Mouse (Mus musculus) adrenal gland, adult 8-10 months (tissue): ENCODE data around the gene F2. TPM values are rescaled to one million over a fixed set of nuclear protein-coding genes. Genes with fewer than 3 reads are reported as not detected.
"Not testable (repeated sequence)": the region's sequence is repeated elsewhere in the genome, so short reads cannot be mapped to it uniquely, and the experiment has no call there.

Experiments used
- DNase-seq: peaks from one replicate; pipeline ENCODE4 v3.0.0; 2022
- total RNA-seq, 4 experiments: library from RNA; stranded (reverse); gene quantifications; 2 replicates each; pipeline ENCODE4 v1.2.4; 2022

The F2 gene
- total RNA-seq, 4 experiments from 2014 or later = 0.18 to 0.51 (median 0.46) TPM; not detected in 1

- DNase-seq = no peak
These were observed 9.6 kb upstream of the F2 start for GRCm38 (mm10) chr2:91645811-91646210.

- no peak for DNase-seq
These were observed 9.1 kb upstream of the F2 start for GRCm38 (mm10) chr2:91645354-91645753.

GRCm38 (mm10) chr2:91644021-91644420 lies 7.8 kb upstream of the F2 start:
- no peak for DNase-seq

DNA sequence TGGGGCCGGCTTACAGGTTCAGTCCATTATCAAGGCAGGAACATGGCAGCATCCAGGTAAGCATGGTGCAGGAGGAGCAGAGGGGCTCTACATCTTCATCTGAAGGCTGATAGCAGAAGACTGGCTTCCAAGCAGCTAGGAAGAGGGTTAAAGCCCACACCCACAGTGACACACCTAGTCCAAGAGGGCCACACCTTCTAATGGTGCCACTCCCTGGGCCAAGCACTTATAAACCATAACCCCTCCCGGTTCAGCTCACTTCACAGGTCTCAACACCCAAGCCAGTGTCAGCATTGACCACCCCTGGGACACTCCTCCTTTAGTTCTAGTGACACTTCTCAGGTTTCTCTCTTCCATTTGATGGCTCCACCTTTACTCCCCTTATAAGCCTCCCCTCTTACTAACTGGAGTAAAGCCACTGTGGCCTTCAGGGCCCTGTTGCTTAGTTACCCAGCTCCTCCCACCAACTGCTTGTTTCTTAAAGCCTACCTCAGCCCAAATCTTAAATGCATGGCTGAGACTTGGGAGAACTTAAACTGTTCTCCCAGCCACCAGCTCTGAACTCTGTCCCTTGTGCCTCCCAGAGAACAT lies 6.7 kb upstream of the F2 start:
- DNase-seq = no peak

- no peak for DNase-seq
These were observed 2.7 kb upstream of the F2 start for GRCm38 (mm10) chr2:91638931-91639330.

DNA sequence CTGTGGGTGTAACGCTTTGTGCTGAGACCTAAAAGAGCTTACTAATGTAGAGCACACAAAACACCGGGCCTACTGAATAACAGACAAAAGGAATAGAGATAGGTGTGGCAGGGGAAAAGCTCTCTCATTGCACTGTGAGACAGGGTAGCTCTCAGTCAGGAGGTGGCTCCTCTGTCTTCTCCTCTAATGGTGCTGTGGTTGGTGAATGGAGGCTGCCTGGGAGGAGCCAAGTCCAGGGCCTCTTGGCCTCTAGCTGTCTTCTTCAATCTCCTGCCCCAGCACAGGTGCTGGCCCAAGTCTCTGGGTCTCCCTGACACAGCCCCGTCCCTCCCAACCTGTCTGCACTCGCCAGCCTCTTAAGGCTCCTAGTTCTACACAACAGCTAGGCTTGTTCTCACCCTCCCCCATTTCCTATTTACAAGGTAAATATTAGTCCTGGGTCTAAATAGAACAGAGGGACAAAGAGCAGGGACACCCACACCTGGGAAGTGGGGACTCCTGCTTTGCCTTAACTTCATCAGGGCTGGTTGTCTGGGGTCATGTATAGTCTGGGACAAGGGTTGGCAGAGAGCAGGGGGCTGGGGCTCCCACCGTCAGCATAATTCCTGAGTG lies 619 bp upstream of the F2 start:
- no peak for DNase-seq

DNA sequence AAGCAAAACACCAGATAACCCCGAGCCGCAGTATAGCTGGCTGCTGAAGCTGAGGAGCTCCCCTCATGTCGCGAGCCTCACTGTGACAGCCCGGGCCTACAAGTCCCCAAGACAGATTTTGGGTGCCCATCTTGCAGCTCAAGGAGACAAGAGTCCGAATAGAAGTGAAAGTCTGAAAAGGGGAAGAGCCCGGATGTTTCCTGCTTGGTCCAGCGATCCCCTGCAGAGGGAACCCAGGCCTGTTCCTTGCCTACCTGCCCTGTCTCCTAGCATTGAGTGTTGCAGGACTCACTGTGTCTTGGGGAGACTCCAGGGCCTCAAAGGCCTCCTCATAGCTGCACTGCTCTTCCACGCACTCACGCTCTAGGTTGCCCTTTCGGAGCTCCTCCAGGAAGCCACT lies 728 bp downstream of the F2 start:
- no peak for DNase-seq

- no peak for DNase-seq
These were observed 1.4 kb downstream of the F2 start for GRCm38 (mm10) chr2:91634841-91635240.

DNA sequence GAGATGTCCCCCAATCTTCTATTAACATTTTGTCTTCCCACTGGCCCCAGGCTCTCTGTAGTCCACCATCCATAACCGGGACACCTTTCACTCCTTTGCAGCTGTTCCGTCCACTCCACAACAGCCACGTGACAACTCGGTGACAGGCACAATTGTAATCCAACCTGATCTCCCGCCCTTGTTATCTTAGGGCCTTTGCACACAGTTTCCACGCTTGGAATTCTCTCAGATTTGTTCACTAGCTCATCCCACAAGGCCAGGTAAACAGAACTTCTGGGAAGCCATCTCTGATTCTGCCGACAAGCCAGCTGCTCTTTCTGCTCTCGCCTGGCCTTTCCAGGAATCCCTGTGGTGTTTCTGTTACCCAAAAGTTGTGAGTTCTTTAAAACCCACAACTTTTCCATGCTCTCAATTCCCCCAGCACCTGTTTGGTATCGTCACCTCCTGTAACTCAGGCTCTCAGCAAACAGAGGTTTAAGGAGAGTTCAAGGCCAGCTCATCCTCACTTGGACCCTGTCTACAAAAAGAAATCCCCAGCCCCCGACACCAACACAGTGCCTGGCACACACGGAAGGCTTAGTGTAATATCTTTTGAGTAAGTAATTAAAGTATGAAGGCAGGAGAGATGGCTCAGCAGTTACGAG lies 2.8 kb downstream of the F2 start:
- no peak for DNase-seq

DNA sequence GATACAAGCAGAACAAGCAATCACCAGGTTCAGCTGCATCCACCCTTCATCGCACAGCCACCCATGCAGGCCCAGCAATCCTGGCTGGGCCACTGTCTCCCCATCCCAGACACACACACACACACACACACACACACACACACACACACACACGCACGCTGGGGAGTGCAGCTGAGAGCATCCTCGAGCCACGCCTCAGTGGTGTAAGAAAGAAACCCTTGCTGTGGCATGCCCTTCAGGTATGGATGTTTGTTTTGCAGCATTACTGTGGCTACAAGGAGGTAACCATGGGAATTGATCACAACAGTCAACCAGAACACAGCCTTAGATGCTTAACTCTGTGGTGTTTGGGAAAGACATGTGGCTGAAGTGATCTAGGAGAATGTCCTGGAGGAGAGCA lies 3.9 kb downstream of the F2 start:
- no peak for DNase-seq

DNA sequence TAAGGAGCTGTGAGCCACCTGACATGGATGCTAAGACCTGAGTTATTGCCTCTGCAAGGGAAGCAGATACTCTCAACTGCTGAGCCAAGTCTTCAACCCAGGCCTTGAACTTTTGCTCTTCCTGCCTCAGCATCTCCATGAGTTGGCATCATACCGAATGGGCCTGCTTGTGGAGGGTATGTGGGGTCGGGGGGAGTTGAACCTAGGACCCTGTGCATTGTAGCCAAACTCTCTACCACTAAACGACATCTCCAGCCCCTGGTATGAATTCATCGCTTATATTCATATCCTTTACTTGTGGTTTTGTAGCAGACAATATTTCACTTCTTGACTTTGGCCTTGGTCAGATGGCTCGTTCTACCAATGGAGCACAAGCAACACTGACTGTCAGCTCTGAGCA lies 4.4 kb downstream of the F2 start:
- no peak for DNase-seq

DNA sequence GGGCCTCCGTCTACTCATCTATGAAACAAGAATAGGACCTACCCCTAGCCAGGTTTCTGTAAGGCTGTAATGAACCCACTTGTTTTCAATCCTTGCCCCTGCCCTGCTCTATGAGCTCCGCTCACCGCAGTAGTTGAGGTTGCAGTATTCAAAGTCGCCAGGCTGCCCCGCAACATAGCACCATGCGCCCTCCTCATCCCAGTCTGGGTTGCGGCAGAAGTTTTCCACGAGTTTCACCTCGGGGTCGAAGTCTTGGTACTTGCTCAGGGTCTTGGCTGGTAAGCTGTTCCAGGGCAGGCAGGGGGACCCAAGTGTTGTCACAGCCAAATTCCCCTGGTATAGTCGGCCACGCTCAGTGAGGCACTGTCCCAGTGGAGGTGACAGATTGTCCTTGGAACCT lies 5.8 kb downstream of the F2 start:
- DNase-seq = no peak

DNA sequence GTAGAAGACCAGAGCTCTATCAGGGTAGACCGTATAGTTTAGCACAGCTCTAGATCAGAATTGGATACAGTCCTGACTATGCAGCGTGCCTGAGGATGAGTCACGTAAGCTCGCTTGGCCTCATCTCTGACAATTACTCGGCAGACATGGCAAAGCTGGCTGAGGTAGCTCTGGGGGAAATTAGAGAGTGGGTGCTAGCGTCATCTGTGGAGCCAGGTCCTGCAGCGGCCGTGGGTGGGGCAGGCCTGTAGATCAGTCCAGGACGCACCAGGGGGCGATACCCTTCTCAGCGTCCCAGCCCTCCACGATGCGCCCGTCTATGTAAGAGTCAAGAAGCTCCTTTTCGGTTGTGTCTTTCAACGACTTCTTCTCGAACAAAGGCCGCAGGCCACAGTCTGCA lies 6.5 kb downstream of the F2 start:
- no peak for DNase-seq

- no peak for DNase-seq
These were observed 8.0 kb downstream of the F2 start for GRCm38 (mm10) chr2:91628171-91628570.

DNA sequence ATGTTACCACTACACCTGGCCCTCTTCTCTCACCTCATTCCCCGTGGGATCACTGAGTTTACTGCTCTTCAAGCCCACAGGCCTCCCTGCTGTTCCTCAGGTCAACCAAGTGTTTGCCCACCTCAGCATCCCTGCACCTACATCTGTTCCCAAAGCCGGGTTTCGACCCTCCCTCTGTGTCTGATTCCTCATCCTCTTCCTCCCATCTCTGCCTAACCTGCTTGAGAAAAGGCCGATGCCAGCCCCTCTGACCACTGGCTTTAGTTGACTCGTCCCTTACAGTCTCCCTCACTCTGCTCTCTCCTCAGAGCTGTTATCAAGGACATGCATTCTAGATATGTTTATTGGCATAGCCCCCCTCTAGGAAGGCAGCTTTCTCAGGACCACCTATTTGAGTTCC lies 8.7 kb downstream of the F2 start:
- no peak for DNase-seq

DNA sequence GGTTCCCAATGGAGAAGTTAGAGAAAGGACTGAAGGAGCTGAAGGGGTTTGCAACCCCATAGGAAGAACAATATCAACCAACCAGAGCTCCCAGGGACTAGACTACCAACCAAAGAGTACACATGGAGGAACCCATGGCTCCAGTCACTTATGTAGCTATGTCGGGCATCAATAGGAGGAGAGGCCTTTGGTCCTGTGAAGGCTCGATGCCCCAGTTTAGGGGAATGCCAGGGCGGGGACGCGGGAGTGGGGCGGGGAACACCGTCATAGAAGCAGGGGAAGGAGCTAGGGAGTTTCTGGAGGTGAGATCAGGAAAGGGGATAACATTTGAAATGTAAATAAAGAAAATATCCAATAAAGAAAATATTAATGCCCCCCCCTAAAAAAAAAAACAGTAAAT lies 12.8 kb downstream of the F2 start:
- DNase-seq = not testable (repeated sequence)

GRCm38 (mm10) chr2:91622356-91622755 lies 13.9 kb downstream of the F2 start:
- no peak for DNase-seq

- not testable (repeated sequence) for DNase-seq
These were observed 26.8 kb downstream of the F2 start for GRCm38 (mm10) chr2:91609370-91609769.

- DNase-seq = no peak
These were observed 33.8 kb downstream of the F2 start for GRCm38 (mm10) chr2:91602389-91602788.

- DNase-seq = no peak
These were observed 35.7 kb downstream of the F2 start for GRCm38 (mm10) chr2:91600475-91600874.

DNA sequence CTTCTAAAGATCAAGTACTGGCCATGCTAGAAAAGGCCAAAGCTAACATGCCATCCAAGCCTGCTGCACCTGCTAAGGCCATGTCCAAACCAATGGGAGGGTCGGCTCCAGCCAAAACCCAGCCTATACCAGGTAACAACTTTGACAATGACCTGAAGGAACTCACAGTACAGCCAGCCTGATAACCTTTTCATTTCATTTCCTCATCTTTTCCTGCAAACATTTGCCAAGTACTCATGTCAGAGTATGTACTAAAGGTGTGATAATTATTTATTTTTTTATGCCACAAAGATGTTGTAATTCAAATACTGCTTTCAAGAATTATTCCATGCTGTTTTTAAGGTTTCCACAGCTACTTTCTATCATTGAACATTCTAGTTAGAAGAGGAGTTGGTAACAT lies 50.0 kb downstream of the F2 start:
- DNase-seq = no peak

DNA sequence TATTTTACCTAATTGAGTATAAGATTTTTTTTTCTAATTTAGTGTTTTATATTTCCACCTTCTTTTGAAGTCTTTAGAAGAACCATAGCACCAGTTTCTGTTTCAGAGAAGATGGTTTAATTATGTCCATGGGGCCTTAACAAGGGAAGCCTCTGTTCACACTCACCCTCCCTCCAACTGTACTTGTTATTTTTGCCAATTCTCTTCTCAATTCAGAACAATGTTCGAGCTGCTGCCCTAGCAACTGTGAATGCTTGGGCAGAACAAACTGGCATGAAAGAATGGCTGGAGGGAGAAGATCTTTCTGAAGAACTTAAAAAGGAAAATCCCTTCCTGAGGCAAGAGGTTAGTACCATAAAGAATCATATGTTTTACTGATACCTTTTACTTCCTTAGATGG lies 55.3 kb downstream of the F2 start:
- no peak for DNase-seq
